Mouse (Mus musculus) hindbrain, embryonic 16.5 days (tissue): ENCODE measurements around the gene Map3k6. TPM values are rescaled to one million over a fixed set of nuclear protein-coding genes. Genes with fewer than 3 reads are reported as not detected.

ENCODE experiments used
- ATAC-seq: fragments of 200-750 bp; cut with Nextera tagmentation; 2 replicates; pipeline ENCODE4 v1.8.0; 2017; ENCODE audit warnings: moderate TSS enrichment, moderate library complexity
- H3K27ac ChIP-seq: fragments of 300-500 bp; sonication (generic); 2 replicates; pipeline ENCODE4 v1.5.1; 2014; ENCODE audit warnings: low read depth, mild to moderate bottlenecking, control low read depth, low read length, moderate library complexity
- H3K27me3 ChIP-seq: fragments of 300-500 bp; sonication (generic); replicated peaks from 2 replicates; pipeline ENCODE4 v1.6.1; 2014; ENCODE audit warnings: low read length; ENCODE audit not compliant: control insufficient read depth, insufficient read depth
- H3K36me3 ChIP-seq: fragments of 300-500 bp; sonication (generic); 2 replicates; pipeline ENCODE4 v1.6.1; 2014; ENCODE audit warnings: mild to moderate bottlenecking, low read length, moderate library complexity, mixed read lengths; ENCODE audit not compliant: control insufficient read depth, insufficient read depth
- H3K4me1 ChIP-seq: fragments of 300-500 bp; sonication (generic); 2 replicates; pipeline ENCODE4 v1.6.1; 2014; ENCODE audit warnings: low read depth, low read length; ENCODE audit not compliant: control insufficient read depth, insufficient read depth
- H3K4me2 ChIP-seq: fragments of 300-500 bp; sonication (generic); 2 replicates; pipeline ENCODE4 v1.6.1; 2014; ENCODE audit warnings: mild to moderate bottlenecking, low read length, control low read depth, moderate library complexity
- H3K4me3 ChIP-seq: fragments of 300-500 bp; sonication (generic); 2 replicates; pipeline ENCODE4 v1.5.1; 2014; ENCODE audit warnings: mild to moderate bottlenecking, low read length, control low read depth, moderate library complexity
- H3K9ac ChIP-seq: fragments of 300-500 bp; sonication (generic); 2 replicates; pipeline ENCODE4 v1.6.1; 2014; ENCODE audit warnings: low read depth, mild to moderate bottlenecking, control low read depth, low read length, moderate library complexity
- H3K9me3 ChIP-seq: fragments of 300-500 bp; sonication (generic); 2 replicates; pipeline ENCODE4 v1.6.1; 2014; ENCODE audit warnings: mild to moderate bottlenecking, low read length, moderate library complexity; ENCODE audit not compliant: control insufficient read depth
- WGBS: fragments of 180-500 bp; shearing (Covaris S2); extraction: QIAGEN DNeasy Blood & Tissue Kit; methylation state at CpG from one replicate; pipeline ENCODE4 v1.1.7; 2014; 5-methylcytosine and 5-hydroxymethylcytosine counted together
- polyA plus RNA-seq: library from polyadenylated mRNA; unstranded; fragments of >200 nt; fragmentation: Nextera tagmentation; extraction: Ambion mirVana; gene quantifications from 2 replicates; pipeline ENCODE4 v1.2.1, GENCODE M21; 2015

Map3k6 gene
- polyA plus RNA-seq, 1 experiment from 2014 or later = 4.2 TPM

DNA sequence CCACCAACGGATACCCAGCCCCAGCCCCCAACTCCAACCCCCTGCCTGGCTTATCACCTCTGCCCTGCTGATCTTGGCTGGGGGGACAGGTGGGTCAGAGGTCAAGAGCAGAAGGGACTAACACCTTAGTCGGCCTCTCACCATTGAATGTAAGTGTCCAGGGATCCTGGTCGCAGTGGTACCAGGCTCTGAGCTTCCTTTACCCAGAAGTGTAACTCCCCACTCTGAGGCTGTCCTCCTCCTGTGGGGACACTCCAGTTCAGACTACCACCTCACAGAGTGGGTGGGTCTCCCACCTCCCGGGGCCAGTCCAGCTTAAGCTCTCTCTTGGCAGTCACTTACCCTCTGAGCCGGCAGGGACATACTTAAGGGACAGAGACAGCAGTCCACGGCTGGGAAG is 14.8 kb downstream of the Map3k6 start:
- WGBS = 68% methylated on average over 6 of the region's 6 CpGs
- no peak for ATAC-seq
- peaks cover 34% of the 10 kb centered on the region for H3K27me3 ChIP-seq
- H3K4me3 ChIP-seq = no peak overlapping the region
- H3K4me1 ChIP-seq = peaks cover 9% of the 10 kb centered on the region
- no peaks in the 10 kb centered on the region for H3K36me3 ChIP-seq
- no peak overlapping the region for H3K4me2 ChIP-seq
- H3K9ac ChIP-seq = no peak overlapping the region
- H3K9me3 ChIP-seq = no peaks in the 10 kb centered on the region
- no peak overlapping the region for H3K27ac ChIP-seq

DNA sequence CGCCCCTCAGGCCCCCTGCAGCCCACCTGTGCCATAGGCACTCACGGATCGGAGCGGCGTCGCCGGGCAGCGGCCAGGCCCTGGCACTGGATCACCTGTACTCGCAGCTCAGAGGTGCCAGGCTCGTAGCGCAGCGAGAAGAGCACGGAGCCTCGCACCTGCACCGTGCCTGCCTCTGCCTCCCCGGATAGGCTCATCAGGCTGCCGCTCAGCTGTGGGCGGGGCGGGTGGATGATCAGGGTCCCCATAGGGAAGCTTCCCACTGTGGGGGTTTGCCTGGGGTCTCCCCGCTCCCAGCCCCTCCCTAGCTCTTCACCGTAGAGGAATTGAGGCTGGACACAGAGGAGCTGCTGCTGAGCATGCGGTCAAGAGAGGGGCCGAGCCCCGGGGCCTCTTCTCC is 16.2 kb downstream of the Map3k6 start:
- ATAC-seq = no peak; the same call in 1 of the 2 replicates
- no peaks in the 10 kb centered on the region for H3K36me3 ChIP-seq
- H3K4me1 ChIP-seq = no peaks in the 10 kb centered on the region
- no peak overlapping the region for H3K9ac ChIP-seq
- peak overlapping the region; percentile 30; the same call in 1 of the 2 replicates for H3K4me2 ChIP-seq
- H3K9me3 ChIP-seq = no peaks in the 10 kb centered on the region
- WGBS = 26% methylated on average over 22 of the region's 24 CpGs
- H3K4me3 ChIP-seq = no peak overlapping the region
- H3K27me3 ChIP-seq = peaks cover 22% of the 10 kb centered on the region
- no peak overlapping the region for H3K27ac ChIP-seq

DNA sequence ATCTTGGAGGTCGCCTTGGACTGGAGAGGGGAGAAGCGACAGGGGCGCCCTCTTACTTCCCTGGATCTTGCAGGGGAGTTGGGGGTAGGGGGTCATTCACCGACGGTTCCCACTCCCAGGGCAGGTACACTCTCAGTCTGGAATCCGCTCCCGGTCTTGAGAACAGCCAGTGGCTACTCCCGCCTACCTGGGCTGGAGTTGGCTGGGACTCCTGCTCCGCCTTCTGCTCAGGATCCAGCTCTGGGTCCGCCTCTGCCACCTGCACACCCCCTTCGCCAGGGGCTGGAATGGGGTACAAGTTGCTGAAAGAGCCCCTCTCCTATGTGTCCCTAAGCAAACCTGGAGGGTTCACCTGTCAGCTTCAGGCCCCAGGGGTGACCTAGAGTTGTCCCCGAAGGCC is 16.6 kb downstream of the Map3k6 start:
- Histone ChIP-seq H3K9me3 (no peaks in the 10 kb centered on the region), H3K9ac (no peak overlapping the region), H3K27ac (no peak overlapping the region), H3K4me1 (no peaks in the 10 kb centered on the region), H3K4me3 (no peak overlapping the region), H3K27me3 (peaks cover 18% of the 10 kb centered on the region), H3K4me2 (0 out of 2 replicates have a peak overlapping the region, but pooled peaks have one; percentile 30), H3K36me3 (no peaks in the 10 kb centered on the region)
- 47% methylated on average over 11 of the region's 12 CpGs for WGBS
- ATAC-seq = no peak; the same call in 1 of the 2 replicates

DNA sequence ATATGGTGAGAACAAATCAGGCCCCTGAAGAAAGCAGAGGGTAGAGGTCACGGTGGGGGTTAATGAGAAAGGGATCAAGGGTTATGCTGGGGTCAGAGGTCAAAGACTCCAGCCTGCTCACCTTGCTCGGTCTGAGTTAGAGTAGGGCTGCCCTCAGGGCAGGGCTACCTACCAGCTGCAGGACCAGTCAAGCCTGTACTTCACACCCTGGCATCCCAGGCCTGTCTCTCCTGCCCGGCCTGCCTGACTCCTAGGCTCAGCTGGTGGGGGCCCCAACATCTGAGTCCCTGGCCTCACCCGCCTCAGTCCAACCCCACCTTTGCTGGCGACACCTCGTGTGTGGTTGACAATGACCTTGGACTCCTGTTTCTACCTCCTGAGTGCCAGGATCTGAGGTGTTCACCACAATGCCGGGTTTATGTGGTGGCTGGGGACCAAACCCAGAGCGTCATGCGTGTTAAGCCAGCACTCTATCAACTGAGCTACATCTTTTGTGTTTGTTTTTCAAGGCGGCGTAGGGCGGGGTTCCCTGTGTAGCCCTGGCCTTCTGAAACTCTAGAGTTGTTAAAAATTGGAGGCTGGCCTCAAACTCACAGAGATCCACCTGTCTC is 17.3 kb downstream of the Map3k6 start:
- peaks cover 11% of the 10 kb centered on the region; the same call in 1 of the 2 replicates for H3K27me3 ChIP-seq
- H3K9ac ChIP-seq = no peak overlapping the region
- no peaks in the 10 kb centered on the region for H3K36me3 ChIP-seq
- H3K27ac ChIP-seq = no peak overlapping the region
- no peak for ATAC-seq
- H3K4me1 ChIP-seq = no peaks in the 10 kb centered on the region
- H3K4me3 ChIP-seq = no peak overlapping the region
- 77% methylated on average over 12 of the region's 12 CpGs for WGBS
- H3K4me2 ChIP-seq = no peak overlapping the region
- no peaks in the 10 kb centered on the region for H3K9me3 ChIP-seq

DNA sequence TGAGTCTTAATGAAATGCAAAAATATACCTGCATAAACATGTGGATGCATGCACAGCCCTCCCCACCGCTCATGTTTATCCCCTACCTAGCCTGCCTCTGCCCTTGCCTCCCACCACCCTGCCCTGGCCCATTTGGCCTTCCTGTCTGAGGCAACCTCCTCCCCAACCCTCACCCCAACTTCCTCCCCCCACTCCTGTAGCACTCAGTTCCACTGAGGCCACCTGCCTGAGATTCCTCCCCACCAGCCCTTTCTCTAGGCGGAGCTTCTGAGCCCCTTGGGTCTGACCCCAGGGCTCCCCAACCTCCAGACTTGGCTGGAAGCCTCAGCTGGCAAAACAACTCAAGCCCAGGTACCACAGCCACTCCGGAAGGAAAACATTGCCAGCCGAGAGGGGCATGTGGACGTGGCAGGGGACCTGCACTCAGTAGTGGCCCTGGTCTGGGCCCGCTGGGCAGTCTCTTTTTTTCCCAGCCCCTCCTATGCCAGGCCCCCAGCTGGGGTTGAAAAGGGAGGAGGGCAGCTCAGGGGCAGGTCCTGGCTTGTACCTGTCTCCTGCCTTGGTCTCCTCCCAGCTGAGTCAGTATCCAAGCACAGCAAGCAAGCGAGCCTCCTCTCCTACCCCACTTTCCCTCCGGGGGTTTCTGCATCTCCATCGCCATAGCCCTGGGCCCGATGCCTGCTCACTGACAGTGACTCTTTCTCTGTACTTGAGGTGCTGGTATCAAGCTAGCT is 21.2 kb downstream of the Map3k6 start:
- no peaks in the 10 kb centered on the region for H3K9me3 ChIP-seq
- peaks cover 26% of the 10 kb centered on the region for H3K36me3 ChIP-seq
- 51% methylated on average over 10 of the region's 10 CpGs for WGBS
- no peak for ATAC-seq
- no peak overlapping the region for H3K27ac ChIP-seq
- H3K9ac ChIP-seq = no peak overlapping the region
- no peaks in the 10 kb centered on the region for H3K4me1 ChIP-seq
- H3K27me3 ChIP-seq = peaks cover 7% of the 10 kb centered on the region; the same call in 1 of the 2 replicates
- no peak overlapping the region for H3K4me3 ChIP-seq
- no peak overlapping the region for H3K4me2 ChIP-seq

DNA sequence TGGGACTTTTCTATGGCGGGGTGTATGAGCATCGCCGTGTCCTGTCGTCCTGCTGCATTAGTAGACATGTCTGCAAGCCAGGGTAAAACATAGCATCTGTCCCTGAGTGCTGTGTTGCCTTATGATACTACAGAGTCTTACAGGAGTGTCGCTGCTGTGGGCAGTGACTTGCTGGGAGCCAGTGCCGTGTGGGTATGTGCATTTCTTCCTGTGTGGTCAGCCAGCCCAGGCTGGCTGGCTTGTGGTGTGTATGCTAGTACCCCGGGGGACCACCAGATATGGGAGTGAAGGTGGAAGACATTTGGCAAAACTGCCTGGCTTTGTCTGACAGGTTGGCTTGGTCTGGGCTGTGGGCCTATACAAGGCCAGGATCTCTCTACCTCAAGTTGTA is 21.8 kb downstream of the Map3k6 start:
- no peaks in the 10 kb centered on the region for H3K4me1 ChIP-seq
- 77% methylated on average over 7 of the region's 7 CpGs for WGBS
- H3K4me3 ChIP-seq = no peak overlapping the region
- H3K27me3 ChIP-seq = peaks cover 1% of the 10 kb centered on the region; the same call in 1 of the 2 replicates
- H3K9ac ChIP-seq = no peak overlapping the region
- H3K36me3 ChIP-seq = peaks cover 30% of the 10 kb centered on the region
- no peak overlapping the region for H3K4me2 ChIP-seq
- H3K9me3 ChIP-seq = no peaks in the 10 kb centered on the region
- no peak for ATAC-seq
- no peak overlapping the region for H3K27ac ChIP-seq

DNA sequence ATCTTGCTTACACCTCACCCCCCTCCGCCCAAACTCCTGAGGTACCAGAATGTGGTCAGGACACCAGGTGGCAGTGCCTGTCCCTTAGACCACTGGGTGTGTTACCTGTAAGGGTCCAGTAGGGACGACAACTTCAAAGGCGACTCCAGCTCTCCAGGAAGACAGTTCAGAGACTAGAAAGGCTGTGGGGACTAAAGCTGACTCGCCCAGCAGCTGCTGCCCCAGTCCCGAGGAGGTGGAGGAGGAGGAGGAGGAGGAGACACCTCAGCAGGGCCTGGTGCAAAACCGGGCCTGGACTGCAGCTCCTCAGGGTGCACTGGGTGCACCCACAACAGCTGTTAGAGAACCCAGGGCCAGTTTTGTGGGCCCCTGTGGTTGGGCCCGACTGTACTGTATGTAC is 22.3 kb downstream of the Map3k6 start, which contains the start of gene Sytl1:
Gene Sytl1, minus strand, starts transcription at position 232 of the 400 bp plus-strand sequence.
- no peak within 1 kb of the TSS for H3K4me2 ChIP-seq
- no peaks in the 10 kb centered on the region for H3K9me3 ChIP-seq

DNA sequence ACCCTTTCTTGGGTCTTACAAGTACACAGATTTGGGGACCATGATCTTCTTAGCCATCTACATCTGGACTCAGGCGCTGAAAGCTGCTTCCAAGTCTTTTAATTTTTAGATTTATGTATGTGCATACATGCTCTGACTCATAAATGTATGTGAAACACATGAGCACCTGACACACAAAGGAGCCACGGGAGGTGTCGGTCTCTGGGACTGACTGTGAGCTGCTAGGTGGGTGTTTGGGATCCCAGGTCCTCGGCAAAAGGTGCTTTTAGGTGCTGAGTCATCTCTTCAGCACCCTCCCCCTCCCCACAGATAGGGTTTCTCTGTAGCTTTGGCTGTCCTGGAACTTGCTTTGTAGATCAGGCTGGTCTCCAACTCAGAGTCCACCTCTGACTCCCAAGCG is 23.1 kb downstream of the Map3k6 start:
- no peak overlapping the region for H3K9ac ChIP-seq
- WGBS = 92% methylated on average over 5 of the region's 5 CpGs

More for the DNA sequence above, 22.3 kb downstream of the Map3k6 start, which contains the start of gene Sytl1:
- Histone ChIP-seq H3K9ac (no peak within 1 kb of the TSS), H3K4me3 (no peak within 1 kb of the TSS), H3K4me1 (no peaks in the 10 kb centered on the region), H3K36me3 (peaks cover 35% of the 10 kb centered on the region), H3K27me3 (no peaks in the 10 kb centered on the region), H3K27ac (no peak within 1 kb of the TSS)
- ATAC-seq = no peak
- 53% methylated on average over 7 of the region's 7 CpGs for WGBS

DNA sequence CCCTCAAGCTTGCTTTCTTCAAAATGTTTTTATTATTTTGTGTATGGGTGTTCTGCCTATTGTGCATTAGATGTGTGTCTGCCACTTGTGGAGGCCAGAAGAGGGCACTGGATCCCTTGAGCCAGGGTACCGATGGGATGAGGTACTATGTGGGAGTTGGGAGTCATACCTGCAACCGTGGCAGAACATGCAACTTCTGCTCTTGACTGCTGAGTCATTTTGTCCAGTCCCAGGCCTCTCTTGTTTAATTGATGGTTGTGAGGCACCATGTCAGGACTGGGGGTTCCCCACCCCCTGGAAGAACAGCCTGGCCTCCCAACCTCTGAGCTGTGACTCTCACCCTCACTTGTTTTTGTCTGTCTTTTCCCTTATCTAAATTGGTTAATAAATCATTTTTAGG is 23.9 kb downstream of the Map3k6 start:
- Histone ChIP-seq H3K27ac (no peak overlapping the region), H3K27me3 (no peaks in the 10 kb centered on the region), H3K36me3 (peaks cover 50% of the 10 kb centered on the region), H3K4me1 (no peaks in the 10 kb centered on the region), H3K4me2 (no peak overlapping the region), H3K4me3 (no peak overlapping the region), H3K9ac (no peak overlapping the region), H3K9me3 (no peaks in the 10 kb centered on the region)
- no peak for ATAC-seq
- WGBS = 100% methylated on average over 2 of the region's 2 CpGs

More for the DNA sequence above, 23.1 kb downstream of the Map3k6 start:
- no peak overlapping the region for H3K4me3 ChIP-seq
- no peak overlapping the region for H3K27ac ChIP-seq
- H3K4me1 ChIP-seq = no peaks in the 10 kb centered on the region
- H3K9me3 ChIP-seq = no peaks in the 10 kb centered on the region
- ATAC-seq = no peak
- no peaks in the 10 kb centered on the region for H3K27me3 ChIP-seq
- peaks cover 42% of the 10 kb centered on the region for H3K36me3 ChIP-seq
- no peak overlapping the region for H3K4me2 ChIP-seq
